Mouse (Mus musculus) heart, postnatal 14 days (tissue): Measurements from ENCODE around the gene Bcl10. TPM values are rescaled to one million over a fixed set of nuclear protein-coding genes. Genes with fewer than 3 reads are reported as not detected.
A peak's percentile ranks its signal among the peaks of the same experiment; 100 is the strongest.
"Not testable (repeated sequence)": the region's sequence is repeated elsewhere in the genome, so short reads cannot be mapped to it uniquely, and the experiment has no call there.

ENCODE experiments used
- DNase-seq, 2 experiments: peaks; one replicate each; pipeline ENCODE4 v3.0.0; 2021 to 2022
- intact Hi-C: fragments of 180-260 bp; cut with DNase I; formaldehyde crosslinking; loops from one replicate; pipeline ENCODE4 v1.15.1; 2025
- long read RNA-seq, 2 experiments: library from polyadenylated mRNA; stranded (forward); transcript quantifications; one replicate each; pipeline ENCODE4 v2.0.0; 2021
- total RNA-seq, 2 experiments: library from RNA; stranded (reverse); gene quantifications; 2 replicates each; pipeline ENCODE4 v1.2.3; 2021

Gene Bcl10
- 10 to 100 TPM; 20.8 to 22.1 TPM for total RNA-seq
- long read RNA-seq, experiment 1, transcript Bcl10-201 (3 exons, 1,949 nt) = major isoform, 45 of 46 reads
- long read RNA-seq, experiment 1, partial matches to known transcripts = 0 of 46 reads
- long read RNA-seq, experiment 1, other reads (novel, unspliced or antisense) = 1 of 46 reads
- long read RNA-seq, experiment 2, transcript Bcl10-201 (3 exons, 1,949 nt) = major isoform, 34 of 36 reads
- long read RNA-seq, experiment 2, partial matches to known transcripts = 0 of 36 reads
- long read RNA-seq, experiment 2, other reads (novel, unspliced or antisense) = 2 of 36 reads

DNA sequence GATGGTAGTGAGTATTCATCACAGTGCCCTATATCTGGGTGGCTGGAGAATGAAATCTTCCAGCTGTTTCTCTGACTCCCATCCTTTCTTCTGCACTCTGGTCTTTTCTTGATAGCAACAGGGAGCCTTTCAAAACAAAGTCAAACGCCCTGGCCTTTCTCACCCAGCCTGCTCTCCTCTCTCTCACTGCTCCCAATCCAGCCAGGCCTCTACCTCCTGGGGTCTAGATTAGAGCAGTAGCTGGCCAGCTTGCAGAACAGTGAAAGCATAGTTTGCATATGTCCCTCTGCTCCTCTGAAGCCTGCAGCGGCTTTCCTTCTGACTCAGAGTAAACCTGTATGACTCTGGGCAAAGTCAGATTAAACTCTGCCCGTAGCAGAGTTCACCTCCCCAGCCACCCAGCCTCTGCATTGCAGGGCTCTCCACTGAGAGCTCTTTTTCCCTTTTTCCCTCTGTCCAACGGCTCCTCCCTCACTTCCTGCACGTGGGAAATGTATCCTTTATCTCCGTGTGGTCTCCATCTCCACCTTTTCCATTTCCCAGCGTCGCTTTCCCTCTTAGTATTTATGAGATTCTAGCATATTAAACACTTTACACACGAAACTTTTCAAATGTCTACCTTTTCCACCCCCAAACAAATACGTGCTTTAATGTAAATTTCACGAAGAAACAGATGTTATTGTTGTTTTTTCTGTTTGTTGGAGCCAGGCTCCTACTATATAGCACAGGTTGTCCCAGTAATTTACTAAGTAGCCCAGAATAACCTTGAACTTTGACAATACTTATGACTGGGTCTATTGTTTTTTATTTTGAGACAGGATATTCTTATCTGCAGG, at the start of gene Bcl10:
Gene Bcl10, plus strand, starts transcription at position 786 of the 836 bp plus-strand sequence.
- DNase-seq = no peak
- intact Hi-C loops = loop anchor here (5.0 to 10.0 kb wide), 3 partner anchors 275 to 807 kb away; partner anchors contain the start of genes Ccn1 and Odf2l

GRCm38 (mm10) chr3:145873271-145873670, 49.3 kb upstream of the Bcl10 start:
- DNase-seq = no peak
- intact Hi-C loops = no loop called here

- intact Hi-C loops = no loop called here
- peak; percentile 59 to 72 for DNase-seq
These were observed 48.5 kb upstream of the Bcl10 start for GRCm38 (mm10) chr3:145874126-145874525.

DNA sequence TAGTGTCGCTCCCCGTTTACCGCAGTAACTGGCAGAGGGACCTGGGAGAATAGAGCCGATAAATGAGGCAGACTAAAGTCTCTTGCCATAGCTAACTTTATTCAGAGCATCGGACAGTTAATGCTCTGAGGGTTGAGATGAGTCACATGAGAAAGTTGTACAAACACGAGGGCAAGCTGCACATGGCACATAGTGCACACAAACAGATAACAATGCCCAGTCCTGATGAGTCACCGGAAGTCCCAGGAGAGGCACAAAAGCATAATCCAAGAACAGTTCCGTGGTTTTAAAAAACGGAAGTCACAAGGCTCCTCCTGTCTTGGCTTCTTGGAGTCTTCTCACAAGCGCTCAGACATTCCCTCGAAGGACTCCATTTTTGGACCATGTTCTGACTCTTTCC, 46.5 kb upstream of the Bcl10 start:
- DNase-seq = no peak
- intact Hi-C loops = no loop called here

DNA sequence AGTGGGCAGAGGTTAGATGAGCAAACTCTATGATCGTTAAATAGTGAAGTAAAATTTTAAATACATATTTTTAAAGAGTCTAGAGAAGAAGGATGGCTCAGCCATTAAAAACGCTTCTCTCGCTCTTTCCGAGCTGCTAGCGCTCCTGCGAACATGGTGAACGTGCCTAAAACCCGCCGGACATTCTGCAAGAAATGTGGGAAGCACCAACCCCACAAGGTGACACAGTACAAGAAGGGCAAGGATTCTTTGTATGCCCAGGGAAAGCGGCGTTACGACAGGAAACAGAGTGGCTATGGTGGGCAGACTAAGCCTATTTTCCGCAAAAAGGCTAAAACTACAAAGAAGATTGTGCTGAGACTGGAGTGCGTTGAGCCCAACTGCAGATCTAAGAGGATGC, 43.7 kb upstream of the Bcl10 start:
- intact Hi-C loops, DNase-seq: not testable (repeated sequence)

DNA sequence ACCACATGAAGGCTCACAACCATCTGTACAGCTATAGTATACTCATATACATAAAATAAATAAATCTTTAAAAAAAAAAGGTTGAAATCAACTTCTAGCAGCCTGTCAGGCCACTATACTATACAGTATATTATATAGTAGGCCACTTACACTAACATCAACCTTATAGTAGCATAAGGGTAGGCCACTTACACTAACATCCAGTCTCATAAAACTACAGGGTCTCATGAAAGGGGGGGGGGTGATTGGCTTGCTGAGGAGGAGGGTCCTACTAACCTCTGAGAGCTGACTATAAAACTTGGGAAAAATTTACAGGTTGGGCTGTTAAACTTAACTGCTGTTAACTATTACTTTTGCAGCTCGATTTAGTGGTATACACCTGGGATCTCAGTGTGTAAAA, 42.3 kb upstream of the Bcl10 start:
- no peak for DNase-seq
- intact Hi-C loops = no loop called here

DNA sequence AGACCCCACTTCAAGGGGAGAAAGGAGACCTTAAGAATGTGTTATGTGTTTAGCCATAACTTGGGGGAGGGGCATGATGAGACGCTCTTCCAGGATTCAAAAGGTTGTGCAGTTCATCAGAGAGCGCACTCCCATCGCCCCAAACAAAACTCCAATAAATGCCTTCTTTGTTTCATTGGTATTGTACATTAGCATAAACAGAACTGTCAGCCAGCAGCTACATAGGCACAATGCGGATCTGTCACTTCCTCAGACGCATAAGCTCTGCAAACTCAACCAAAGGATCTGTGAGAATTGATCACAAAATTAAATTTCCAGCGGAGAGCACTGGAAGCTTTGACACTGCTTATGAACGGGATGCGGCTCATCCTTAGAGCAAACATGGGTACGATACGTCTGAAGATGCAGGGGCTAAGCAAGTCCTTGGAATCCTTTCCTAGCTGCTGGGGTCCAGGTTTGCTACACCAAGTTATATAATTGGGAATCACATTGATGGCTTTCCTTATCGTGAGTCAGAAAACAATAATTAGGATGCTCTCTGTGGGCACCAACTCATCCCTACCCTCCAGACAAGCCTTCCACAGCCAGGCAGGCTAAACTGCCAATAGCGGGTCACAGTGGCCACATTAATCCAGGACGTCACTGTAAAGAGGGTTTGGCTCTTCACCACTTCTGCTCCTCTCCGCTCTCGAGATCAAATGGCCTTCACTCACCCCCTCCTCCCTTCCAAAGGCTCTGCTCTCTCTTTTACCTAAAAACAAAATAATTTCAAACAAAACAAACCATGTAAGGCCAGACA, 40.3 kb upstream of the Bcl10 start:
- intact Hi-C loops = no loop called here
- DNase-seq = no peak

- intact Hi-C loops = no loop called here
- DNase-seq = no peak
These were observed 39.4 kb upstream of the Bcl10 start for GRCm38 (mm10) chr3:145883233-145883632.

DNA sequence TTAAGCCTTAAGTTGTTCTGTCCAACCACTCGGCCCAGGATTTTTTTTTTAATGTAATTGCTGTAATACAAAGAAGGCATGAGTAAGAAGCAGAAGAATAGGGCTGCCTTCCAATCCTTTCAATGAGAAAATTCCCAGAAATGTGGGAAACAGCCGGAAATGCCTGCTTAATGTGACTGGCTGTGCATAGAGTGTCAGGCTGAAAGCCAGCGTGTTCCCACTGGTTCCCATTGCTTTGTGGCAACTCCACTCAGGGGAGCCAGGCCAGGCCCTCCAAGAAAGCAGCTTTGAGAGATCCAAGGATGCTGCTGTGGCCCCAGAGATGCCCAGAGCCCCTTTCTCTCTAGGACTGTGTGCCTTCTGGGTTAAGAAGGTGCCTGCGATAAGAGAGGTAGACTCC, 37.2 kb upstream of the Bcl10 start:
- intact Hi-C loops = no loop called here
- DNase-seq = peak in 1 of 2 experiments; percentile 40

- intact Hi-C loops = no loop called here
- peak in 1 of 2 experiments; percentile 42 for DNase-seq
These were observed 36.6 kb upstream of the Bcl10 start for GRCm38 (mm10) chr3:145885851-145886464.

- intact Hi-C loops = no loop called here
- no peak for DNase-seq
These were observed 35.1 kb upstream of the Bcl10 start for GRCm38 (mm10) chr3:145887430-145887971.

DNA sequence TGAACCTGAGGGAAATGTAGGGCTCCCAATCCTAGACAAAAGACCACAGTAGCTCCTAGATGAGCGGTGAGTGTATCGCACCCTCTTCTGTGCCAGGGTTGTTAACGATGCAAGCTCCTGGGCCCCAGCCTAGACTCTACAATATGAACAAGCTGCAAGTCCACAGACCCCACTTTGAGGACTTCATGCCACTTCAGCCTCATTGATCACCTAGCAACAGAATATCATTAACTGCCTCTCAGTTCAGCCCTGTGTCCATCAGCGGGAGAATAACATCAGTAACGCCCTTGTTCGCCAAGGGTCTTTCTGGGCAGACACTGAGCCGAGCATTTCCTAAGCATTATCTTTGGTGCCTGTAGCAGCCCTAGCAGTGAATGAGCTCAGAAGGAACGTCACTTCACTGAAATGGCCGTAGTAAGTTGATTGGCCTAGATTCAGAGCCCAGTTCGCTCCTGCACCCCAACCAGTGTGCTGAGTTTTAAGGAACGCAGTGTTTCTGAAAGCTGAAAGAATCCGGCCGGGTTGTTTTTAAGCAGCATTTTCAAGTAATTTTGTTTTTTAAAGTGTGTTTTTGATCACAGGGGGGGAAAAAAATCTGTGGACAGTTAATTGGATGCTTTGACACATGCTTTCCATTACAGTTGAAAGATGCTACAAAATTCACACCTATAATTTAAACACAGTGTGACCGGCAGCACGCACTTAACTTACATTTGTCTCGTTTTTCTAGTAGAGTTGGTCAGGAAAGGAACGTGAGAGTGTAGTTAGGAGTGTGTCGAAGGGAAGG, 32.1 kb upstream of the Bcl10 start:
- DNase-seq = no peak
- intact Hi-C loops = no loop called here

DNA sequence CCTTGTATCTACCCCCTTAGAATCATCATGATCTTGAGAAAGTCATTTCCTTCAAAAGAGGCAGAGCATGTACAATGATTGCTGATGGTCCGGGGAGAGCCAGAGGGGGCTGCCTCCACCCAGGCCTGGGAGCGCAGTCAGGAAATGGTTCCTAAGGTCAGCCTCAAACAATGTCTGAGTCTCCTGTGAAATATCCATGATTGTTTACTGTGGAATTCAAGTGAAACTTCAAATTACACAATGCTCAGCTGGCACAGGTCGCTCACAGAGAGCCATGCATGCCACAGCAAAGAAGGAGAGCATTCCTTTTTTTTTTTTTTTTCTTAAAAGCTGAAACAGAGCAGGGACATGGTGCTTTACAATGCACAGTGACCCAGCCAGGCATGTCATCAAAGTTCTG, 30.2 kb upstream of the Bcl10 start:
- no peak for DNase-seq
- intact Hi-C loops = no loop called here

DNA sequence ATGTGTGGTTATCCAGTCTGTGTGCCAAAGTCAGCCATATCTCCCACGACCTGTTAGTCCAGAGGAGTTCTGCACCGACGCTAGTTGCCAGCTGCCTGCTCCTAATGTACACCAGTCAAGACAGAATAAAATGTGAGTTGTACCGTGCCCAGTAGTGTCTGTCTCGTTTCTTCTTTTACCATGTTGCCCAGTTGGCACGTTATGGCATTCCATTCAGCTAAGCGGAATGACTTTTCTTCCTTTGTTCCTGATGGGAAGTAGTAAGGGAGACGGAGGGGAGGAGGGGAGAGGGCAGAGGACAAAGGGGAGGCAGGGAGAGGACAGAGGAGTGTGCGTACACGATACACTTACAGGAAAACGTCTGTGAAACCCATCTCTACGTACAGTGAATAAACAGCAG, 28.5 kb upstream of the Bcl10 start:
- DNase-seq = peak in 1 of 2 experiments; percentile 33
- intact Hi-C loops = no loop called here

DNA sequence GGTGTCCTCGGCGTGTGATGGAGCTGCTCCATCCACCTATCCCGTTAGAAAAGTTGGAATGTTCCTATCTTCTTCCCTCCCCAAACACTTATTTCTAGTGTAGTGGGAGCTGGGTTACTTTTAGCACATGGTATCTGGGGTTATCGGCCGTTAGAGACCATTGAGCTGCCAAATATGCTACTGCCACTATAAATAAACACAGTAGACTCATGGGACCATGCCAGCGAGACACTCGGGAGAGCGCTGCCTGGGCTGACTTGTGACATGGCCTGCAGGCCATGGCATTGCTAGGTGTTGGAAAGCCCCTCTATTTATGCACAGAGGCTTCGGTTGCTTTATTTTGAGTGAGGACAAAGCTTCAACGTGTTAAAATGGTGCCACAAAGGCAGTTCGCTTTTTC, 24.9 kb upstream of the Bcl10 start:
- DNase-seq = peak; percentile 64 to 75
- intact Hi-C loops = no loop called here

DNA sequence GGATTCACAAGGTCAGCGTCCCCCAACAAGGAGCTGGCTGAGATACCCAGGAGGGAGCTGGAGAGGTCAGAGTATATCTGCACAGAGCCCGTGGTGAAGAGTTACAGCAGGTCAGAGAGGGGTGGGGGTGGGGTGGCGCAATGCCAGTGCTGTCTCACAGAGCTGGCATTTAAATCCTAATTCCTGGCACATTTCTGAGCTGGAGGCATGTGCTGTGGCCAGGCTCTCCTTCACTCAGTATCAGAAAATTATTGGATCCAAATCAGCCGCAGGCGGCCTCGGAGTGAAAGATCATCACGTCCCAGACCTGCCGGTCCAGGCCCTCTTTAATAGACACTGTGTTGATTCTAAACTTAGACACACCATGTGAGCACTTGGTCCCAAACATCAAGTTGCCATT, 22.8 kb upstream of the Bcl10 start:
- intact Hi-C loops = loop anchor here (10.0 kb wide), 1 partner anchor 425 kb away; no protein-coding TSS in a partner anchor
- DNase-seq = peak; percentile 49 to 58

DNA sequence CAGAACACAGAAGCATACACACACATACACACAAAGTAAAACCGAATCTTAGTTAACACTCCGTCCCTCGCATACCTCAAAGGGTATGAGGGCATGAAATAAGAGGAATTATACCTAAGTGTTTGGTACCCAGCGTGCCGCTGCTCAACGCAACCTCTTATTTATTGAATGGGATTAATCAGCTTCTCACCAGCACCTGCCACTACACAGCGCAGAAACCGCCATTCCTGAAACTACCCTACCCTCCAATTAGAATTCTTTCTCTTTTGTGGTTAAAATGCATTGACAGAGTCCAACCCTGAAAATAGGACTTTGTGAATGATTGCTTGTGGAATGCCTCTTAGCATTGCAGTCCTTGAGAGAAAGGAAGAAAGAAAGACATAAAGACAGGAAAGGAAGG, 19.1 kb upstream of the Bcl10 start:
- intact Hi-C loops = loop anchor here (10.0 kb wide), 1 partner anchor 429 kb away; no protein-coding TSS in a partner anchor
- DNase-seq = no peak

DNA sequence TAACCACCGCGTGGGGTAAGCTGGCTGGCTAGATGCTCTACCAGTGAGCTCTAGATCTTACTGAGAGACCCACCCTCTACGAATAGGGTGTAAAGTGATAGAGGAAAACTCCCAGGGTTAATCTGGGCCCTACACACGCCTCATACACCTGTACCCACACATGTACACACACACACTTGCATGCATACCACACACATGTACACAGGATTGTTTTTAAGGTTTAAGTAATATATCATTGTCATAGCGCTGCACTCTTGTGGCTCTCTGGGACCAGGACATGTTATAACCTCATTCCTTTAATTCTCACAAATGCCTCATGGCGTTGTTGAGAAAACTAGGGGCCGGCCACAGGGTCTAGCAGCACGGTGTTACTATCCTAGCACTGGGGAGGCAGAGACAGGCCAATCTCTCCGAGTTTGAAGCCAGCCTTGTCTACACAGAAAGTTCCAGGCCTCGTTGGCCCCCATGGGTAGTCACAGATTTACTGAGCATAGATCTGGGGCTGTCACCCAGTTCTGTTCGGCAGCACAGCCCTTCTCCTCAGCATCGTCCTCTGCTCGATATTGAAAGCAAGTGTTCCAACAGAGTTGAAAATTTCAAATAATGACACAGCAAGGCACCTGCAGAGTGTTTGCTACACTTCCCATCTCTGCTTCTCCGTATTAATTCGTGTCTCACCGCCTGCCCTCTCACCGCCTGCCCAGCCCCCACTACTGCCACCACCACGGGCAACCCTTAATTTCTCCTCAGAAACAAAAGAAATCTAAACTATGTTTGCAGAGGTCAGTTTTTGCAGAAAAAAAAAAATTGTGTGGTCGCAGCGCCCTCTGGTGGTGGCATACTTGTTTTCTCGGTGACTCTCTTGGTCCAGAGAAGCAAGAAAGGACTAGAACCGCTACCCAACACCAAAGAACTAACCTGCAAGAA, 17.5 kb upstream of the Bcl10 start:
- intact Hi-C loops = loop anchor here (1.0 to 10.0 kb wide), 6 partner anchors 47 to 430 kb away; partner anchors contain the start of gene Ccn1
- peak; percentile 76 to 82 for DNase-seq
